Mouse (Mus musculus): ENCODE data around the gene Tmod4. TPM values are rescaled to one million over a fixed set of nuclear protein-coding genes. Genes with fewer than 3 reads are reported as not detected.
A peak's percentile ranks its signal among the peaks of the same experiment; 100 is the strongest.
"Not testable (repeated sequence)": the region's sequence is repeated elsewhere in the genome, so short reads cannot be mapped to it uniquely, and the experiment has no call there.

The Tmod4 gene
- under 1 TPM in 1 of 2 experiments, not detected in 1; 0.88 TPM for total RNA-seq (2021)

DNA sequence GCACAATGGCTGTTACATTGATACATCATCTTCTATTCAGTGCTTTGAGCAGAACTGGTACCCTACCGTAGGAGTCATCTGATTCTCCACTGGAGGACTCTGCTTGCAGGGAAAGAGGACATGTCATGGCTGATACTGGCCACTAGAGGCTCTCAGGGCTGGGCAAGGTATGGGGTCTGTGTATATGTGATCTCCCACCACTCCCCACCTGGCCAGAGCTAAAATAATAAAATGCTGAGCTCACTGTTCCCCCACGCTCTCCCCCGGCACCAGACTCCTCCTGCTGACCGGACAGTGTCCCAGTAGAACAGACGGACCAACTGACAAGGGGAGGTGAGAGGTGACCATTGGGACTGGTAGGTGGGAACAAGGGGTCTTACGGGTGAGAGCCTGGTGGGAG is at the start of gene Tmod4:
Gene Tmod4 (plus strand): TSS at position 231 of the 400 bp plus-strand sequence.
- no peak for DNase-seq (ENCODE audit: low spot score in 2 of 2)

DNA sequence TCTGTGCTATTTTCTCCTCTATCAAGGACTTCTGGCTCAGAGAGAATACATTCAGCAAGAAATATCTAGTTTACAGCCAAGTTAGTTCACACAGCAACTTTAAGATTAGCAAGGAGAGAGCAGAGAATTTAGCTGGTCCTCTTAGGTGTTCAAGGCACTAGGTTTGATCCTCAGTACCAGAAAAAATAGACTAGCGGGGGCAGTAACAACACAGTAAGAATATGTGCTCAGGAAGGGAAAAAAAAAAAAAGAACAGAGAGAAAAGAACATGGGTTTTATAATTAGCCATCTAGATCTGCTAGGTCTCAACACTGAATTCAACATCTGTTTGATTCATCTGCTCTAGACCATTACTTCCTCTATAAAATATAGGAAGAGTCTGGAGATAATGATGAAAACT is 36.2 kb upstream of the Tmod4 start:
- intact Hi-C loops (cut with DNase I), result no loop called here
- no peak for DNase-seq (ENCODE audit: low spot score in 2 of 2)

More for the DNA sequence above, at the start of gene Tmod4:
- intact Hi-C loops (cut with DNase I), result no loop called here

- intact Hi-C loops (cut with DNase I), result no loop called here
- DNase-seq (ENCODE audit: low spot score in 2 of 2), result no peak
Observed at GRCm38 (mm10) chr3:95100854-95101253, 23.4 kb upstream of the Tmod4 start.

GRCm38 (mm10) chr3:95105121-95105520 is 19.2 kb upstream of the Tmod4 start:
- intact Hi-C loops (cut with DNase I), result loop anchor here (5.0 kb wide), 1 partner anchor 48 kb away; no protein-coding TSS in a partner anchor

GRCm38 (mm10) chr3:95105586-95106337 is 18.5 kb upstream of the Tmod4 start:
- no peak for DNase-seq (ENCODE audit: low spot score in 2 of 2)
- intact Hi-C loops (cut with DNase I), result loop anchor here (5.0 kb wide), 1 partner anchor 48 kb away; no protein-coding TSS in a partner anchor

More at GRCm38 (mm10) chr3:95105121-95105520, 19.2 kb upstream of the Tmod4 start:
- peak; percentile 42 to 60 for DNase-seq (ENCODE audit: low spot score in 2 of 2)

DNA sequence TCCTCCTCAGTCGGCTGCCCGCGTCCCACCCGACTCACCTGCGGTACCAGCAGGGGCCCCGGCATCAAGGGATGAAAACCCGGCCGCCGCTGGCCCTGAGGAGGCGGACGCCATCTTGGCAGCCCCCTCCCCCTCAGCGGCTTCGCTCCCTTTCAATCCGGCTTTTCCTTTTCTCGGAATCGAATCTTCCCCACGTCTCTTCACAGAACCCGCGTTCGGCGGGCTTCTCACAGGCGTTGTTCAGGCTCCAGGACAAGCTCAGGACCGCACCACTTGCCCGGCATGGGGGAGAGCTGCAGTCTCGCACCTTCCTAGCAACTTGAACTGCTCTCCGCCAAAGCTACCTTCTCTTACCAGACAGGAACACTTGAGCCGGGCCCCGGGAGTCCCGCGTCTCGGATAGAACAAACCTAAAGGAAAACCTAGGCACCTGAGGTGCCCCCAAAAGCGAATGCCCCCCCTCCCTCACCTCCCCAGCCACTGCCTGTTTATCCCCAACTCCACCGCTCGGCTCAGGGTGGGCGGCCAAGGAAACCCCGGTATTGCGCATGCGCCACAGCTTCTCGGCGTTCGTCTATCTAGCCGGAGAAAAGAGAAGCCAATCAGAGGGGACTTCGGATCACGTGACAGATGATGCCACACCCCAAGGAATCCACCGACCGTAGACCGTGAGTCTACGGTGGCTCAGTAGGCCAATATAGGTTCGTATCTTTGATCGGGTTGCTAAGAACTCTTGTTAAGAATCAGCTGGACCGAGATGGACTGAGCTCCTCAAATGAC is 17.7 kb upstream of the Tmod4 start, which contains the start of gene Pip5k1a:
Gene Pip5k1a (minus strand): TSS at position 593 of the 780 bp plus-strand sequence.
- intact Hi-C loops (cut with DNase I), result loop anchor here (5.0 kb wide), 1 partner anchor 49 kb away; no protein-coding TSS in a partner anchor
- DNase-seq (ENCODE audit: low spot score in 2 of 2), result peak; percentile 96

DNA sequence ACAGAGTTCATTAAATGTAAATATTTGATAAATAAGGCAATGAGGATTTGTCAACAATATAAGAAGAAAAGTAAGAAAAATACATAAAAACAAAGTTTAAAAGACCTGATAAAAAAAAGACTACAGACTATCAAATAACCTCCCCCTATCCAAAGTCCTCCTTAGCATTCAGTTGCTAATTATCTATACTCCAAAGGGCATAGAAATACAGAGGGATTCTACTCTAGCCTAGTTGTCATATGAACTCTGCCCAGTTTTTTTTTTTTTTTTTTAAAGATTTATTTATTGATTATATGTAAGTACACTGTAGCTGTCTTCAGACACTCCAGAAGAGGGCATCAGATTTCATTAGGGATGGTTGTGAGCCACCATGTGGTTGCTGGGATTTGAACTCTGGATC is 17.0 kb upstream of the Tmod4 start:
- intact Hi-C loops (cut with DNase I), result loop anchor here (5.0 kb wide), 1 partner anchor 50 kb away; no protein-coding TSS in a partner anchor
- not testable (repeated sequence) for DNase-seq (ENCODE audit: low spot score in 2 of 2)

DNA sequence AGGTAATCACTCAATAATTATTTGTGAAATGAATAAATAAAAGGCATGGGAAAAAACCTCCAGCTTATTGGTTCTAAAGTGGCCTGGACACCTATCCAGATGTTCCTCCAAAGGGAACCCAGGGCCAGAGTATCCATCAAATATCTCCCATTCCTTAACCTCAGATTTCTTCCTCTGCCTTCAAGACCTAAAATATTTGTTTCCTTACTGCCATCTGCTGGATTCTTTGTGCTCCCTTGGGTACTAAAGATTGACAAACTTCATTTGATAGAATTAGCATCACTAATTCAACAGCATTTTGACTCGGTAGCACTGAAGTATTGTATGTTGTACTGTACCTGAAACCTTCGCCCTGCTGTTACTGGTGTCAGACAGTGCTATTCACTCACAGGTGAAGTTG is 16.4 kb upstream of the Tmod4 start:
- intact Hi-C loops (cut with DNase I), result loop anchor here (5.0 kb wide), 1 partner anchor 51 kb away; no protein-coding TSS in a partner anchor
- no peak for DNase-seq (ENCODE audit: low spot score in 2 of 2)

DNA sequence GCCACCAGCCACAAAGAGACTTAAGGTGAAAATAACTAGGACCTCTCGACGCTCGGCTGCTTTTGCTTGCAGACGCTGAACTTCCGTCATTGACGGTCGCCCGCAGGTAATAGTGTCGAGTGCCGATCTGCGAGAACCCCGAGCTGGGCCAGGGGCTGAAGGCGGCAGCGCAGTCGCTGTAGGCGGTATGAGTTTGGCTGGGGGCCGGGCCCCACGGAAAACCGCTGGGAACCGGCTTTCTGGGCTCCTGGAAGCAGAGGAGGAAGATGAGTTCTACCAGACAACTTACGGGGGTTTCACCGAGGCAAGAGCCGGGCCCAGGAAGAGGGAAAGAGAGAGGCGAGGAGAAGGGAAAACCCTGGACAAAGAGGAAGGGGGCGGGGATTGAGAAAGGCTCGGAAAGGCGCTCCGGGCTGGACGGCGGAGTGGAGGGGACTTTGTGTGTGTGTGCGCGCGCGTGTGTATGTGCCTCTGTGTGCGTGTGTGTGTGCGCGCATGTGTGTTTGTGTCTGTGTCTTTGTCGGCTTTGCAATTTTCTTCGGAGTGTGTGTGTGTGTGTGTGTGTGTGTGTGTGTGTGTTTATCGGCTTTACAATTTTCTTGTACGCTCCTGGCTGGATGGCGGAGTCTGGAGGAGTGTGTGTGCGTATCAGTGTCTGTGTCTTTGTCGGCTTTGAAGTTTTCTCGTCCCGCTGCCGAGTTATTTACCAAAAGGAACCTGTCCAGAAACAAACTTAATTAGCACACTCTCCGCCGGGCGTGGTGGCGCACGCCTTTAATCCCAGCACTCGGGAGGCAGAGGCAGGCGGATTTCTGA is 13.2 kb upstream of the Tmod4 start, which contains the start of gene Vps72:
Gene Vps72 (plus strand): TSS at position 112 of the 816 bp plus-strand sequence.
- intact Hi-C loops (cut with DNase I), result no loop called here
- DNase-seq (ENCODE audit: low spot score in 2 of 2), result peak; percentile 91 to 94

GRCm38 (mm10) chr3:95112760-95113159 is 11.5 kb upstream of the Tmod4 start:
- no peak for DNase-seq (ENCODE audit: low spot score in 2 of 2)
- intact Hi-C loops (cut with DNase I), result no loop called here

- intact Hi-C loops (cut with DNase I), result no loop called here
- DNase-seq (ENCODE audit: low spot score in 2 of 2), result no peak
Observed at GRCm38 (mm10) chr3:95117751-95118150, 6.5 kb upstream of the Tmod4 start.

DNA sequence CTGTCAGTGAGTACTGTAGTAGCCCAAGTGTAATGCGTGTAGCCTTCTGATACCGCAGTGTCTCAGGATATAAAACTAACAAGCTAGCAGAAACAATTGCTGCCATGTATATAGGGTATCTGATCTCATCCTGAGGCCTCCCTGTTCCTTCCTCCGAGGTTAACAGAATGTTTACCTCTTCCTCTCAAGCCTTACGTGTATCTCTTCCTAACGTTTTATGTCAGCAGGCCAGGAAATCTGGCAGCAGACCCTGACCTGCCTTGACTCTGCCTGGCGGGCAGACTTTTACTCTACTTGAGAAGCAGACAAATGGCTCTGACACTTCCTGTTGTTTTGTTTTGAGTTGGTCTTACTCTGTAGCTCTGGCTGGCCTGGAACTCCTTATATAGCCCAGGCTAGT is 2.7 kb upstream of the Tmod4 start:
- intact Hi-C loops (cut with DNase I), result no loop called here
- no peak for DNase-seq (ENCODE audit: low spot score in 2 of 2)

DNA sequence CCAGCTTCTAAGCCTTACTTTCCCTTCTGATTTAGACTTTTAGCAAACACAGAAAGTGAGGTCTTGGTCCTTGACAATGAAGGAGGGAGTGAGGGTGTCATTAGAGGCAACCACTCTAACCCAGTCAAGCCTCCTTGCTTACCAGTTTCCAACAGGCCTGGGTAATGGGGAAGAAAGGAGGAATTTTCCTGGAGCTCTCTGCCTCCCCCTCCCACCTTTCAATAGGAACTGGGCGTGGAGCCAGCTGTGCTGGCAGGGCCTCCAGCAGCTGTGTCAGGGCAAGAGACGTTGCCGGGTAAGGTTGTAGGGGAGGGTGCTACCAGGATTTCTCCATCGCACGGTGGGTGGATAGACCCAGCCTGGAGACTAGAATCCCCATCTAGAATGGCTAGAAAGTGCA is 696 bp downstream of the Tmod4 start:
- no peak for DNase-seq (ENCODE audit: low spot score in 2 of 2)
- intact Hi-C loops (cut with DNase I), result no loop called here

- DNase-seq (ENCODE audit: low spot score in 2 of 2), result no peak
- intact Hi-C loops (cut with DNase I), result no loop called here
Observed at GRCm38 (mm10) chr3:95129226-95129651, 5.0 kb downstream of the Tmod4 start.

DNA sequence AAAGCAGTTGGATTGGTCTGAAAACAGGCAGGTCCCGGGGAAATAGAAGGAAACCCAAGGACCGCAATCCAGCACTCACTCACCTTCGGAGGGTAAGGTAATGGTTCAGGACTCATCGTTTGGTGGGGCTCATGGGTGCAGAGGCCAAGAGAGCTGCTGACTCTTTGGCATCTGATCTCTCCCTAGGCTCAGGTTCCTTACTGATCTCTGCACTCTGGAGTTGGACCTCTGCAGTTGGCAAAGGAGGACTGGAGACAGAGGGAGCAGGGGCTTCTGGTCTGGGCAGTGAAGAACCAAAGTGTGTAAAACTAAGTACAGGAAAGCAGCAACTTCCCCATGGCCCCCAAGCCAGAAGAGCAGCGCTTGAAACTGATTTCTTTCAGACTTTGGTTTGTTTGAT is 5.8 kb downstream of the Tmod4 start:
- intact Hi-C loops (cut with DNase I), result no loop called here
- no peak for DNase-seq (ENCODE audit: low spot score in 2 of 2)

GRCm38 (mm10) chr3:95132389-95132788 is 8.1 kb downstream of the Tmod4 start:
- intact Hi-C loops (cut with DNase I); DNase-seq (ENCODE audit: low spot score in 2 of 2): not testable (repeated sequence)

DNA sequence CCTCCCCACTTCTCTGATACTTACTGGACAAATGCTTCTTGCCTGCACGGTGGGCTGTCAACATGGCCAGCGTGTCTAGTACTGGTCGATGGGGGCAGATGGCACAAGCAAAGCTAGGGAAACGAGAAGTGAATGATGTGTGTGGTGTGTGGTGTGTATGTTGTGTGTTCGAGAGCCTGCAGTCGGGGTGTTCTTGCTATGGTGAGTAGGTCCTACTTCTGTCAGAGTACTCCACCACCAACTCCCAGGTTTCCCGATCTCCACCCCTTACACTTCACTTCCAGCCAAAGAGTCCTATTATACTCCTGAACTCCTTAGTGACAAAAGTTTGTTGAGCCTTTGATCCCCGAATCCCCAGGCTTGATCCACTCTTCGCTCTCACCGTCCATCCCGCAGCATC is 8.9 kb downstream of the Tmod4 start:
- DNase-seq (ENCODE audit: low spot score in 2 of 2), result no peak
- intact Hi-C loops (cut with DNase I), result no loop called here

GRCm38 (mm10) chr3:95133680-95134101 is 9.4 kb downstream of the Tmod4 start, which contains the start of the genes Scnm1 and Lysmd1:
Scnm1 (minus strand) TSS chr3:95134011.
Lysmd1 (plus strand) TSS chr3:95134088.
- intact Hi-C loops (cut with DNase I), result no loop called here
- DNase-seq (ENCODE audit: low spot score in 2 of 2), result peak; percentile 91

DNA sequence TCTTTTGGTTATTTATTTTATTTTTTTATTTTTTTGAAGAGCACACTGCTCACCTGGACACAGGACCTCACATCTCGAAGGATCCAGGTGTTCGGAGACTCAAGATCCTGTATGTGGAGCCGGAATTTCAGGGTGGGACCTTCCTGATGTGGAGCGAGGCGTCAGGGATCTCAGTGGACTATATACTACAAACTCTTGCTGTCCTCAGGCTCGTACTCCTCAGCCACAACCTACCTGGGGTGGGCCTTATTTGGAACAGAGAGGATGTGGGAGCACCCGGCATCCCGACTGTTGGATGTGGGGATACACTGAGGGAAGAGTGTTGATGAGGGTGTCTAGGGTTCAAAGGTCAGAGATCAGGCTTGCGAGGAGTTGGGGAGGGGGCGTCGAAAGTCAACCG is 9.9 kb downstream of the Tmod4 start:
- DNase-seq (ENCODE audit: low spot score in 2 of 2); intact Hi-C loops (cut with DNase I): not testable (repeated sequence)

All from left cerebral cortex, postnatal 36 days (tissue).